Mouse (Mus musculus): ENCODE results near the gene Rap2b.

- TF ChIP-seq CTCF (conservative IDR thresholded peaks at IDR 0.05; ENCODE audit: low read length) (no peak), NANOG (IDR thresholded peaks at IDR 0.05; ENCODE audit: borderline replicate concordance, low read length) (no peak), POU5F1 (IDR thresholded peaks at IDR 0.05; ENCODE audit: borderline replicate concordance, low read length) (no peak)
These were observed at the start of gene Rap2b for GRCm38 (mm10) chr3:61361338-61361737.

Data from E14TG2a.4 (cell line).